Mouse (Mus musculus): Measurements from ENCODE around the gene D430041D05Rik.

DNA sequence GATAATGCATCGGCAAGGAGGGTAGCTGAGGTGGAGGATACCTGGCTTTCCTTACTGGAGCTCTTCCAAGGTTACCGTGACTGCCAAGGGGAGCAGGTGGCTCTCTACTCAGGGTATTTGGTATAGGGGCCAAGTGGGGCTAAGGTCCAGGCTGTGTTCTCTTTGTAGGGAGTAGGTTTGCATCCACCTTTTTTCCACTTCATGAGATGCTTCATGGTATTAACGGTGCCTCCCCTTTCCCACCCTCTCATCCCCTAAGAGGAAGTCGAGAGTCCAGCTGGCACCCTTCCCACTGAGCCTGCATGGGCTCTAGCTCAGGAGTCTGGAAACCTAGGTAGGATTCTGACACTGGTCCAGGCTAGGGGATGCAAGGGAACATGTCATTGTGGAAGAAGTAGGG lies 257.5 kb downstream of the D430041D05Rik start:
- TF ChIP-seq CTCF (conservative IDR thresholded peaks at IDR 0.05; ENCODE audit: low read length) (no peak), POU5F1 (IDR thresholded peaks at IDR 0.05; ENCODE audit: borderline replicate concordance, low read length) (no peak), NANOG (IDR thresholded peaks at IDR 0.05; ENCODE audit: borderline replicate concordance, low read length) (no peak)
